Mouse (Mus musculus) liver, adult 2 months (tissue): ENCODE results near the gene Rad51b.

Experiments used
- CTCF ChIP-seq: fragments of 200-500 bp; IDR thresholded peaks from 2 replicates; pipeline ENCODE4 v1.5.1; 2011; ENCODE audit warnings: low read depth, low read length, control low read depth
- POLR2A ChIP-seq: fragments of 200-500 bp; IDR thresholded peaks from 2 replicates; pipeline ENCODE4 v1.6.1; 2011; ENCODE audit warnings: low read length, control low read depth; ENCODE audit not compliant: insufficient read depth; ENCODE audit errors: extremely low read depth

DNA sequence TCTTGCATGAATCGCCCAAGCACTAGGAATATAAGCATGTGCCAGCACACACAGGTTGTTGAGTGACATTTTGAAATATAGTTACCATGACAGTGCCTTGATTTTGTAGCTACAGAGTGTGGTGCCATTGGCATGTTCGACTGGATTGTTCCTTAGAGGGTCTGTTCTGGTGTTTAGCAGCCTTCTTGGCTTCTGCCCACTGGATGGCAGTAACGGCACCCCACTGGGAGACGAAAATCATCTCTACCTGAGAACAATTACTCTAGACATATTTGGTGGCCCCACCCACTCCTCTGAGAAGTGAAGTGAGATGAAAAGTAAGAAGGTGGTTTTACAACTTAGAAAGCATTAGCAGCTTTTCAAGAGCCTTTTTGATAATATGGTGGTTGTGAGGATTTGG lies 156.9 kb downstream of the Rad51b start:
- no peak for TF ChIP-seq CTCF
- no peak for TF ChIP-seq POLR2A
